In the genomic region with DNA sequence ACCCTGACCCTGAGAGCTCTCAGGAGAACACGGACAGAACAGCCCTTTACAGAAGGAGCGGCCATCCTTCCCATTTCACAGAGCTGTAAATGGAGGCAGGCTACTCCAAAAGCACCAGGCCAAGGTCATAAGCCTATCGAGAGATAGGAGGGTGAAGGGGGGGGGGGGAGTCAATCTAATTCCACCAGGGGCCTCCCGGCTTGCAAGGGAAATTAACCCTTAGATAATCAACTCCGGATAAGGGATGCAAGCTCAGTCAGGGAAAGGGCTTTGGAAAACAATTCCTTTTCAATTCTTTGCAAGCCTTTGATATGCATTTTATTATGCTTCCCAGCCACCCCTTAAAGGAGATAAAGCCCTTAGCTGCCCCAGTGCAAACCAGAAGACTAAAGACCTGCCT, we compare ENCODE assay signal across 20 mouse cellular contexts. TPM values are rescaled to one million over a fixed set of nuclear protein-coding genes. Genes with fewer than 3 reads are reported as not detected.
"Had no signal": no experiment of that assay in that cellular context is flagged by ENCODE, and none has a peak within 500 bp of the region (broad histone marks: within the 10 kb centered on the region; RNA-seq: fewer than 3 reads in every experiment).

No protein-coding gene starts in this region.

- ATAC-seq: lung, postnatal 0 days; midbrain, embryonic 15.5 days had no signal

- DNase-seq: kidney, adult 9 months; kidney, postnatal 14 days; kidney, postnatal 4 days; liver; liver, embryonic 13.5 days; lung, embryonic 14.5 days; right cerebral cortex, adult 18-20 months; right cerebral cortex, postnatal 14 days; spleen, adult 18-20 months; thymus, postnatal 25 days had no signal

- H3K9ac ChIP-seq: limb, embryonic 13.5 days; liver, embryonic 13.5 days; lung, embryonic 14.5 days; midbrain, embryonic 12.5 days; midbrain, embryonic 15.5 days; neural tube, embryonic 12.5 days; neural tube, embryonic 15.5 days; stomach, embryonic 15.5 days had no signal

- H3K36me3 ChIP-seq: midbrain, embryonic 12.5 days; midbrain, embryonic 15.5 days; neural tube, embryonic 12.5 days; neural tube, embryonic 15.5 days had no signal

- H3K27me3 ChIP-seq: midbrain, embryonic 15.5 days; neural tube, embryonic 12.5 days; neural tube, embryonic 15.5 days; stomach, embryonic 15.5 days had no signal

- H3K4me1 ChIP-seq: midbrain, embryonic 15.5 days had no signal

- H3K27ac ChIP-seq: limb, embryonic 10.5 days; limb, embryonic 13.5 days; liver, embryonic 13.5 days; macrophage; midbrain, embryonic 12.5 days; midbrain, embryonic 15.5 days; neural tube, embryonic 12.5 days; neural tube, embryonic 15.5 days; stomach, embryonic 15.5 days had no signal

- H3K4me3 ChIP-seq: limb, embryonic 10.5 days; limb, embryonic 13.5 days; liver, embryonic 13.5 days; midbrain, embryonic 12.5 days; midbrain, embryonic 15.5 days; neural tube, embryonic 12.5 days; neural tube, embryonic 15.5 days; stomach, embryonic 15.5 days had no signal

- H3K9me3 ChIP-seq: limb, embryonic 10.5 days; limb, embryonic 13.5 days; liver, embryonic 13.5 days; midbrain, embryonic 15.5 days; neural tube, embryonic 12.5 days; neural tube, embryonic 15.5 days; stomach, embryonic 15.5 days had no signal

- H3K4me2 ChIP-seq: limb, embryonic 13.5 days; liver, embryonic 13.5 days; lung, embryonic 14.5 days; midbrain, embryonic 12.5 days; midbrain, embryonic 15.5 days; neural tube, embryonic 12.5 days; neural tube, embryonic 15.5 days; stomach, embryonic 15.5 days had no signal

RNA-seq across cellular contexts. Expression of a gene that starts 23.5 kb away (rescaled TPM):
- polyA plus RNA-seq: macrophage had no signal

RNA-seq across cellular contexts. Expression of a gene that starts 25.5 kb away (rescaled TPM):
- polyA plus RNA-seq: limb, embryonic 10.5 days; macrophage; midbrain, embryonic 15.5 days; thymus, postnatal 0 days had no signal
